Mouse (Mus musculus) heart, adult 2 months (tissue): ENCODE results near the gene Rps6kc1.

Experiments used
- CTCF ChIP-seq: fragments of 200-600 bp; IDR thresholded peaks from 2 replicates; pipeline ENCODE4 v1.8.1; 2022; ENCODE audit warnings: antibody characterized with exemption, mild to moderate bottlenecking, moderate library complexity
- EP300 ChIP-seq: fragments of 200-500 bp; IDR thresholded peaks from 2 replicates; pipeline ENCODE4 v1.6.1; 2011; ENCODE audit warnings: low read depth, low read length, control low read depth; ENCODE audit not compliant: insufficient read depth
- POLR2A ChIP-seq: fragments of 200-500 bp; IDR thresholded peaks from 2 replicates; pipeline ENCODE4 v1.6.1; 2011; ENCODE audit warnings: mild to moderate bottlenecking, low read depth, low read length, control low read depth; ENCODE audit not compliant: insufficient read depth

- no peak for TF ChIP-seq CTCF
- no peak for TF ChIP-seq POLR2A
- no peak for TF ChIP-seq EP300
Measured at GRCm38 (mm10) chr1:190768307-190768706, 143.3 kb downstream of the Rps6kc1 start.
